Mouse (Mus musculus): Measurements from ENCODE around the gene Snapc2. TPM values are rescaled to one million over a fixed set of nuclear protein-coding genes. Genes with fewer than 3 reads are reported as not detected.

Gene Snapc2
- polyA plus RNA-seq, 1 experiment: 13.5 TPM

GRCm38 (mm10) chr8:4226323-4226722, 26.6 kb upstream of the Snapc2 start:
- no peak overlapping the region for H3K27ac ChIP-seq (replicated peaks; ENCODE audit: low read depth, low read length)
- H3K4me3 ChIP-seq (ENCODE audit: insufficient read depth, low read depth, low read length): no peak overlapping the region
- no peaks in the 10 kb centered on the region for H3K4me1 ChIP-seq (ENCODE audit: control insufficient read depth, insufficient read depth, insufficient read length, low read length)

GRCm38 (mm10) chr8:4226739-4227347, 26.0 kb upstream of the Snapc2 start, which contains the start of gene Lrrc8e:
Gene Lrrc8e, plus strand, starts transcription at chr8:4226827.
- Histone ChIP-seq H3K4me1 (ENCODE audit: control insufficient read depth, insufficient read depth, insufficient read length, low read length) (no peaks in the 10 kb centered on the region), H3K4me3 (ENCODE audit: insufficient read depth, low read depth, low read length) (peak within 1 kb of the TSS; percentile 32), H3K27ac (replicated peaks; ENCODE audit: low read depth, low read length) (no peak within 1 kb of the TSS)

GRCm38 (mm10) chr8:4227919-4228318, 25.0 kb upstream of the Snapc2 start:
- Histone ChIP-seq H3K4me3 (ENCODE audit: insufficient read depth, low read depth, low read length) (no peak overlapping the region), H3K4me1 (ENCODE audit: control insufficient read depth, insufficient read depth, insufficient read length, low read length) (no peaks in the 10 kb centered on the region), H3K27ac (replicated peaks; ENCODE audit: low read depth, low read length) (no peak overlapping the region)

GRCm38 (mm10) chr8:4229784-4230183, 23.1 kb upstream of the Snapc2 start:
- Histone ChIP-seq H3K27ac (replicated peaks; ENCODE audit: low read depth, low read length) (no peak overlapping the region), H3K4me3 (ENCODE audit: insufficient read depth, low read depth, low read length) (no peak overlapping the region), H3K4me1 (ENCODE audit: control insufficient read depth, insufficient read depth, insufficient read length, low read length) (no peaks in the 10 kb centered on the region)

GRCm38 (mm10) chr8:4230612-4231351, 22.1 kb upstream of the Snapc2 start:
- H3K27ac ChIP-seq (replicated peaks; ENCODE audit: low read depth, low read length): no peak overlapping the region
- H3K4me3 ChIP-seq (ENCODE audit: insufficient read depth, low read depth, low read length): no peak overlapping the region
- no peaks in the 10 kb centered on the region for H3K4me1 ChIP-seq (ENCODE audit: control insufficient read depth, insufficient read depth, insufficient read length, low read length)

GRCm38 (mm10) chr8:4237814-4238433, 15.0 kb upstream of the Snapc2 start:
- H3K4me3 ChIP-seq (ENCODE audit: insufficient read depth, low read depth, low read length): peak overlapping the region; percentile 65
- H3K27ac ChIP-seq (replicated peaks; ENCODE audit: low read depth, low read length): peak overlapping the region; percentile 89
- H3K4me1 ChIP-seq (ENCODE audit: control insufficient read depth, insufficient read depth, insufficient read length, low read length): peaks cover 5% of the 10 kb centered on the region

GRCm38 (mm10) chr8:4238434-4239192, 14.3 kb upstream of the Snapc2 start, which contains the start of the genes Map2k7 and Gm49320:
Gene Map2k7, plus strand, starts transcription at chr8:4238740.
Gene Gm49320, plus strand, starts transcription at chr8:4238865.
- H3K4me1 ChIP-seq (ENCODE audit: control insufficient read depth, insufficient read depth, insufficient read length, low read length): peaks cover 5% of the 10 kb centered on the region
- peak within 1 kb of the TSS; percentile 89 for H3K27ac ChIP-seq (replicated peaks; ENCODE audit: low read depth, low read length)
- H3K4me3 ChIP-seq (ENCODE audit: insufficient read depth, low read depth, low read length): peak within 1 kb of the TSS; percentile 77

- peak overlapping the region; percentile 77 for H3K4me3 ChIP-seq (ENCODE audit: insufficient read depth, low read depth, low read length)
- H3K27ac ChIP-seq (replicated peaks; ENCODE audit: low read depth, low read length): peak overlapping the region; percentile 71
- H3K4me1 ChIP-seq (ENCODE audit: control insufficient read depth, insufficient read depth, insufficient read length, low read length): peaks cover 5% of the 10 kb centered on the region
These were observed 13.5 kb upstream of the Snapc2 start for GRCm38 (mm10) chr8:4239193-4239890.

GRCm38 (mm10) chr8:4245061-4245460, 7.8 kb upstream of the Snapc2 start:
- Histone ChIP-seq H3K4me1 (ENCODE audit: control insufficient read depth, insufficient read depth, insufficient read length, low read length) (no peaks in the 10 kb centered on the region), H3K27ac (replicated peaks; ENCODE audit: low read depth, low read length) (no peak overlapping the region), H3K4me3 (ENCODE audit: insufficient read depth, low read depth, low read length) (no peak overlapping the region)

GRCm38 (mm10) chr8:4245737-4246136, 7.1 kb upstream of the Snapc2 start:
- no peaks in the 10 kb centered on the region for H3K4me1 ChIP-seq (ENCODE audit: control insufficient read depth, insufficient read depth, insufficient read length, low read length)
- no peak overlapping the region for H3K4me3 ChIP-seq (ENCODE audit: insufficient read depth, low read depth, low read length)
- no peak overlapping the region for H3K27ac ChIP-seq (replicated peaks; ENCODE audit: low read depth, low read length)

- no peak overlapping the region for H3K27ac ChIP-seq (replicated peaks; ENCODE audit: low read depth, low read length)
- no peaks in the 10 kb centered on the region for H3K4me1 ChIP-seq (ENCODE audit: control insufficient read depth, insufficient read depth, insufficient read length, low read length)
- H3K4me3 ChIP-seq (ENCODE audit: insufficient read depth, low read depth, low read length): no peak overlapping the region
These were observed 5.6 kb upstream of the Snapc2 start for GRCm38 (mm10) chr8:4247241-4247640.

- Histone ChIP-seq H3K27ac (replicated peaks; ENCODE audit: low read depth, low read length) (no peak within 1 kb of the TSS), H3K4me1 (ENCODE audit: control insufficient read depth, insufficient read depth, insufficient read length, low read length) (0 out of 2 replicates have a peak, but pooled peaks cover 2% of the 10 kb centered on the region), H3K4me3 (ENCODE audit: insufficient read depth, low read depth, low read length) (no peak within 1 kb of the TSS)
These were observed 4.8 kb upstream of the Snapc2 start, which contains the start of gene Tgfbr3l for GRCm38 (mm10) chr8:4247951-4248540. Gene Tgfbr3l, plus strand, starts transcription at chr8:4248214.

- Histone ChIP-seq H3K27ac (replicated peaks; ENCODE audit: low read depth, low read length) (no peak overlapping the region), H3K4me3 (ENCODE audit: insufficient read depth, low read depth, low read length) (no peak overlapping the region), H3K4me1 (ENCODE audit: control insufficient read depth, insufficient read depth, insufficient read length, low read length) (peaks cover 2% of the 10 kb centered on the region; the same call in 1 of the 2 replicates)
These were observed 3.7 kb upstream of the Snapc2 start for GRCm38 (mm10) chr8:4249213-4249612.

- H3K27ac ChIP-seq (replicated peaks; ENCODE audit: low read depth, low read length): no peak overlapping the region
- H3K4me3 ChIP-seq (ENCODE audit: insufficient read depth, low read depth, low read length): no peak overlapping the region
- peaks cover 2% of the 10 kb centered on the region; the same call in 1 of the 2 replicates for H3K4me1 ChIP-seq (ENCODE audit: control insufficient read depth, insufficient read depth, insufficient read length, low read length)
These were observed 2.4 kb upstream of the Snapc2 start for GRCm38 (mm10) chr8:4250306-4250970.

All from brown adipose tissue, adult 24 weeks (tissue).